Mouse (Mus musculus): ENCODE results near the gene Gipc2. TPM values are rescaled to one million over a fixed set of nuclear protein-coding genes. Genes with fewer than 3 reads are reported as not detected.

Gene Gipc2
- polyA plus RNA-seq, 1 experiment = 3.5 TPM

GRCm38 (mm10) chr3:152171236-152171635 is 5.2 kb upstream of the Gipc2 start:
- Histone ChIP-seq H3K4me3 (ENCODE audit: insufficient read depth, low read length) (no peak overlapping the region), H3K4me1 (ENCODE audit: control insufficient read depth, insufficient read depth, low read length) (no peaks in the 10 kb centered on the region), H3K27ac (ENCODE audit: insufficient read depth, low read length) (no peak overlapping the region)
- TF ChIP-seq POLR2A (IDR thresholded peaks at IDR 0.05; ENCODE audit: extremely low read depth, insufficient read depth, low read length) (no peak), CTCF (IDR thresholded peaks at IDR 0.05; ENCODE audit: extremely low read depth, insufficient read depth, low read length) (no peak)

- Histone ChIP-seq H3K27ac (ENCODE audit: insufficient read depth, low read length) (no peak overlapping the region), H3K4me1 (ENCODE audit: control insufficient read depth, insufficient read depth, low read length) (no peaks in the 10 kb centered on the region), H3K4me3 (ENCODE audit: insufficient read depth, low read length) (no peak overlapping the region)
- TF ChIP-seq POLR2A (IDR thresholded peaks at IDR 0.05; ENCODE audit: extremely low read depth, insufficient read depth, low read length) (no peak), CTCF (IDR thresholded peaks at IDR 0.05; ENCODE audit: extremely low read depth, insufficient read depth, low read length) (no peak)
These were observed 4.4 kb upstream of the Gipc2 start for GRCm38 (mm10) chr3:152170407-152170806.

GRCm38 (mm10) chr3:152168007-152168406 is 2.0 kb upstream of the Gipc2 start:
- no peak overlapping the region for H3K27ac ChIP-seq (ENCODE audit: insufficient read depth, low read length)
- H3K4me1 ChIP-seq (ENCODE audit: control insufficient read depth, insufficient read depth, low read length) = no peaks in the 10 kb centered on the region
- H3K4me3 ChIP-seq (ENCODE audit: insufficient read depth, low read length) = no peak overlapping the region
- no peak for TF ChIP-seq POLR2A (IDR thresholded peaks at IDR 0.05; ENCODE audit: extremely low read depth, insufficient read depth, low read length)
- TF ChIP-seq CTCF (IDR thresholded peaks at IDR 0.05; ENCODE audit: extremely low read depth, insufficient read depth, low read length) = no peak

- H3K4me3 ChIP-seq (ENCODE audit: insufficient read depth, low read length) = peak overlapping the region; percentile 36; the same call in 1 of the 2 replicates
- H3K4me1 ChIP-seq (ENCODE audit: control insufficient read depth, insufficient read depth, low read length) = no peaks in the 10 kb centered on the region
- H3K27ac ChIP-seq (ENCODE audit: insufficient read depth, low read length) = no peak overlapping the region
- TF ChIP-seq POLR2A (IDR thresholded peaks at IDR 0.05; ENCODE audit: extremely low read depth, insufficient read depth, low read length) = no peak
- no peak for TF ChIP-seq CTCF (IDR thresholded peaks at IDR 0.05; ENCODE audit: extremely low read depth, insufficient read depth, low read length)
These were observed 845 bp upstream of the Gipc2 start for GRCm38 (mm10) chr3:152166699-152167451.

GRCm38 (mm10) chr3:152165351-152166098 is 505 bp downstream of the Gipc2 start:
- TF ChIP-seq CTCF (IDR thresholded peaks at IDR 0.05; ENCODE audit: extremely low read depth, insufficient read depth, low read length) = no peak
- no peak for TF ChIP-seq POLR2A (IDR thresholded peaks at IDR 0.05; ENCODE audit: extremely low read depth, insufficient read depth, low read length)
- H3K4me1 ChIP-seq (ENCODE audit: control insufficient read depth, insufficient read depth, low read length) = no peaks in the 10 kb centered on the region
- H3K4me3 ChIP-seq (ENCODE audit: insufficient read depth, low read length) = peak overlapping the region; percentile 36
- H3K27ac ChIP-seq (ENCODE audit: insufficient read depth, low read length) = no peak overlapping the region

GRCm38 (mm10) chr3:152165014-152165350 is 1.0 kb downstream of the Gipc2 start:
- no peaks in the 10 kb centered on the region for H3K4me1 ChIP-seq (ENCODE audit: control insufficient read depth, insufficient read depth, low read length)
- TF ChIP-seq CTCF (IDR thresholded peaks at IDR 0.05; ENCODE audit: extremely low read depth, insufficient read depth, low read length) = no peak
- no peak for TF ChIP-seq POLR2A (IDR thresholded peaks at IDR 0.05; ENCODE audit: extremely low read depth, insufficient read depth, low read length)
- peak overlapping the region; percentile 36 for H3K4me3 ChIP-seq (ENCODE audit: insufficient read depth, low read length)
- H3K27ac ChIP-seq (ENCODE audit: insufficient read depth, low read length) = no peak overlapping the region

- Histone ChIP-seq H3K27ac (ENCODE audit: insufficient read depth, low read length) (no peak overlapping the region), H3K4me1 (ENCODE audit: control insufficient read depth, insufficient read depth, low read length) (peaks cover 5% of the 10 kb centered on the region), H3K4me3 (ENCODE audit: insufficient read depth, low read length) (no peak overlapping the region)
- TF ChIP-seq CTCF (IDR thresholded peaks at IDR 0.05; ENCODE audit: extremely low read depth, insufficient read depth, low read length) (no peak), POLR2A (IDR thresholded peaks at IDR 0.05; ENCODE audit: extremely low read depth, insufficient read depth, low read length) (no peak)
These were observed 2.7 kb downstream of the Gipc2 start for GRCm38 (mm10) chr3:152163320-152163719.

DNA sequence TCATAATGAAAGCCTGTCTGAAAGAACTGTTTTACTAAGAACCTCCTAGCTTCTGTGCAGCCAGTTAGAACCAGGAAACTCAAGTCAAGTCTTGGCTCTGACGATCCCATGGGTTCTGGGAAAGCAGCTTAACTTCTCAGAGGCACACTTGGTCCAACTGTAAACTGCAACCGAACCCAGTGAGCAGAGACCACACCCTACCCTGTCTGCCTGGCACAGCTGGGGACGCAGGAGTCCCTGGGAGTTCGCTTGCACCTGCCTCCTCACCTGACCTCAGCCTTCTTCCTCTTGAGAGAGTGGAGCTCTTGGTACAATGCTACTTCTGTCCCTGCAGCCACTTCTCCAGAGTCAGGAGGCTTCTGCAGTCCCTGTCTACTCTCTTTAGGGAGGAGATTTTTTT is 5.4 kb downstream of the Gipc2 start:
- no peak overlapping the region for H3K4me3 ChIP-seq (ENCODE audit: insufficient read depth, low read length)
- H3K27ac ChIP-seq (ENCODE audit: insufficient read depth, low read length) = no peak overlapping the region
- peaks cover 7% of the 10 kb centered on the region for H3K4me1 ChIP-seq (ENCODE audit: control insufficient read depth, insufficient read depth, low read length)
- no peak for TF ChIP-seq POLR2A (IDR thresholded peaks at IDR 0.05; ENCODE audit: extremely low read depth, insufficient read depth, low read length)
- no peak for TF ChIP-seq CTCF (IDR thresholded peaks at IDR 0.05; ENCODE audit: extremely low read depth, insufficient read depth, low read length)

- peaks cover 10% of the 10 kb centered on the region for H3K4me1 ChIP-seq (ENCODE audit: control insufficient read depth, insufficient read depth, low read length)
- no peak overlapping the region for H3K4me3 ChIP-seq (ENCODE audit: insufficient read depth, low read length)
- TF ChIP-seq CTCF (IDR thresholded peaks at IDR 0.05; ENCODE audit: extremely low read depth, insufficient read depth, low read length) = no peak
- no peak for TF ChIP-seq POLR2A (IDR thresholded peaks at IDR 0.05; ENCODE audit: extremely low read depth, insufficient read depth, low read length)
- H3K27ac ChIP-seq (ENCODE audit: insufficient read depth, low read length) = no peak overlapping the region
These were observed 6.7 kb downstream of the Gipc2 start for GRCm38 (mm10) chr3:152159321-152159720.
